Mouse (Mus musculus) erythroblast, embryonic 14.5 days (primary cell): Measurements from ENCODE around the gene Oard1. TPM values are rescaled to one million over a fixed set of nuclear protein-coding genes. Genes with fewer than 3 reads are reported as not detected.

ENCODE experiments used
- H3K27me3 ChIP-seq: 2 replicates; pipeline ENCODE4 v1.6.1; 2012; ENCODE audit warnings: inconsistent platforms; ENCODE audit not compliant: control insufficient read depth
- H3K36me3 ChIP-seq: 2 replicates; pipeline ENCODE4 v1.6.1; 2012; ENCODE audit warnings: mild to moderate bottlenecking, inconsistent platforms; ENCODE audit not compliant: control insufficient read depth
- H3K4me1 ChIP-seq: 2 replicates; pipeline ENCODE4 v1.6.1; 2012; ENCODE audit warnings: inconsistent platforms; ENCODE audit not compliant: control insufficient read depth
- H3K4me3 ChIP-seq: replicated peaks from 2 replicates; pipeline ENCODE3; 2012; ENCODE audit warnings: moderate library complexity, mild to moderate bottlenecking, inconsistent platforms
- H3K9me3 ChIP-seq: 2 replicates; pipeline ENCODE4 v1.6.1; 2012; ENCODE audit warnings: low read length, inconsistent platforms, mixed read lengths; ENCODE audit not compliant: control insufficient read depth
- GATA1 ChIP-seq: IDR thresholded peaks from 2 replicates; pipeline ENCODE4 v1.6.1; 2012; ENCODE audit warnings: low read length, inconsistent platforms, mixed read lengths
- TAL1 ChIP-seq: IDR thresholded peaks from 3 replicates; pipeline ENCODE4 v1.6.1; 2012; ENCODE audit warnings: low read length, inconsistent platforms, mixed read lengths
- polyA plus RNA-seq: library from polyadenylated mRNA; stranded (reverse); fragments of >175 nt; gene quantifications from 2 replicates; pipeline ENCODE4 v1.2.3, GENCODE M21; 2012

Gene Oard1
- polyA plus RNA-seq, 1 experiment: 1.1 TPM

DNA sequence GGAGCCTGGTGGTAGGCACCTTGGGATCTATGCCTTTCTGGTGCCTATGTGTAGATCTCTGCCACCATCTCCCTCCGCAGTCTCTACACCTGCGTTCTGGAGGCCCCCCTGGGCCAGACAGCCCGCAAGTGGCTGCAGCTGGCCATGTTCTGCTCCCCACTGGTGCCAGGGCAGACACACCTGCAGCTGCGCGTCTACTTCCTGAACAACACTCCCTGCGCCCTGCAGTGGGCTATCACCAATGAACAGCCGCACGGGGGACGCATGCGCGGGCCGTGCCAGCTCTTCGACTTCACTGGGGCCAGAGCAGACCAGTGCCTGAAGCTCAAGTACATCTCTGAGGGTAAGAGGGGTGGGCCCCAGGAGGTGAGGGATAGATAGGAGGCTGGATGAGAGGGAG, 52.3 kb downstream of the Oard1 start:
- H3K27me3 ChIP-seq: peaks cover 11% of the 10 kb centered on the region
- no peak for TF ChIP-seq GATA1
- no peak for TF ChIP-seq TAL1
- no peaks in the 10 kb centered on the region for H3K9me3 ChIP-seq
- H3K4me1 ChIP-seq: peaks cover 35% of the 10 kb centered on the region
- H3K4me3 ChIP-seq: no peak overlapping the region
- H3K36me3 ChIP-seq: peaks cover 47% of the 10 kb centered on the region

DNA sequence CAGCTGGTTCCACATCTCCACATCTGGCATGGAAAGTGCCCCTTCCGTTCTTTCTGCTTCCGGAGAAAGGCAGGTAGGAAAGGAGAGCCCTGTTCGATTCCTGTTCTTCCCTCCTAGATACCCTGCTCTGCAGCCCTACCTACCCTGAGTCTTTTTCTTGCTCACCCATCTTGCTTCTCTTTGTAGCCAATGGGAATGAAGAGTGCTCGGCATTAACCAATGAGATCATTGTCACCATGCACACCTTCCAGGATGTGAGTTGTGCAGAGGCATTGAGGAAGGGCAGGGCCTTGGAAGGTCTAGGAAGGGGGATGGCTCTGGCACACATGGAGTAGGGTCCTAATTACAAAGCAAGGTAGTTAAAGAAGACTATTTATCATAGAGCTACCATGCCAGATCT, 53.6 kb downstream of the Oard1 start:
- TF ChIP-seq GATA1: no peak
- TF ChIP-seq TAL1: no peak
- peaks cover 49% of the 10 kb centered on the region for H3K36me3 ChIP-seq
- H3K27me3 ChIP-seq: peaks cover 19% of the 10 kb centered on the region
- H3K9me3 ChIP-seq: no peaks in the 10 kb centered on the region
- H3K4me3 ChIP-seq: no peak overlapping the region
- H3K4me1 ChIP-seq: peaks cover 33% of the 10 kb centered on the region

Other genes starting within 250 kb of the Oard1 start
- gene A530064D06Rik, start 242.7 kb upstream of the Oard1 start, polyA plus RNA-seq: not detected in 2 replicates
- not detected in 2 replicates for gene Trem1, start 177.2 kb upstream of the Oard1 start, polyA plus RNA-seq
- not detected in 2 replicates for gene Trem3, start 162.2 kb upstream of the Oard1 start, polyA plus RNA-seq
- gene Treml4, start 145.7 kb upstream of the Oard1 start, polyA plus RNA-seq: 0.06 and 0.27 TPM in 2 replicates
- gene Treml2, start 110.5 kb upstream of the Oard1 start, polyA plus RNA-seq: 0.50 and 0.74 TPM in 2 replicates
- 0.02 TPM in 1 of 2 replicates, not detected in the other for gene B430306N03Rik, start 93.9 kb upstream of the Oard1 start, polyA plus RNA-seq
- gene Trem2, start 63.6 kb upstream of the Oard1 start, polyA plus RNA-seq: 0.22 and 0.46 TPM in 2 replicates
- 0.08 and 0.09 TPM in 2 replicates for gene Treml1, start 50.1 kb upstream of the Oard1 start, polyA plus RNA-seq
- gene Nfya, start 108 bp upstream of the Oard1 start, polyA plus RNA-seq: 1.3 and 1.7 TPM in 2 replicates
- gene Apobec2, start 22.9 kb downstream of the Oard1 start, polyA plus RNA-seq: 0.03 TPM in 1 of 2 replicates, not detected in the other
- 34.5 and 96.9 TPM in 2 replicates for gene Tspo2, start 41.5 kb downstream of the Oard1 start, polyA plus RNA-seq
- gene Unc5cl, start 44.9 kb downstream of the Oard1 start, polyA plus RNA-seq: 1.5 and 1.6 TPM in 2 replicates